Mouse (Mus musculus) bone marrow, adult 2 months (tissue): ENCODE measurements around the gene Osbpl3.

Source experiments
- CTCF ChIP-seq: fragments of 200-500 bp; IDR thresholded peaks from 2 replicates; pipeline ENCODE4 v1.5.1; 2011; ENCODE audit warnings: low read length, control low read depth; ENCODE audit not compliant: control insufficient read depth, insufficient read depth
- POLR2A ChIP-seq: fragments of 200-500 bp; IDR thresholded peaks from 2 replicates; pipeline ENCODE4 v1.6.1; 2011; ENCODE audit warnings: low read depth, mild to moderate bottlenecking, control low read depth, low read length, borderline replicate concordance; ENCODE audit not compliant: control insufficient read depth

DNA sequence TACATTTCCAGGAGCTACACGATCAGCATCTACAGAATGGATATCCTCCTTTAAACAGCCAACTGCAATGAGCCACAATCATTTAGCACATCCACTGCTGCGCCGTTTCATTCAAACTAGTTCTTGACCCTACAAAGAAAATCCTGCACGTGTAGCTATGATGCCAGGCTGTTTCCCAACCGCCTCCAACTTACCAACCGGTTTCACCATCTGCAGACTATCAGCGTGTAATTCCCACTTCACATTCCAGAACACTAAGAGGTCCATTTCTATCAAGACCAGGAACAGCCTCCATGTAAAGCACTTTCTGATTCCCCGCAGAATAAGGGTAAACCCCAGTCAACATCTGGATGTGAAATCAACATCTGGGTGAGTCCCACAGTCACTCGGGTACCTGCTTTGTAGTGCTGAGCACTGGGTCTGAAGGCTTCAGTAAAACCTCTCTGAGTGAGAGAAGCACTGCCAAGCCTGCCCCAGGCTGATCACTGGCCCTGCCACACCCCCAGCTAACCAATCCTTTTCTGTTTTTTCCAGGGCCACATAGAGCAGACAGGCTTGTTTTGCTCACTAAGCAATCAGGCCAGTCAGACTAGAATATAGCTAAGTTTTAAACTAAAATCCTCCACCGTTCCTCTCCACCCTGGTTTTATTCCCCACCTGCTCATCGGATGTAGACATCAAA is 28.8 kb downstream of the Osbpl3 start:
- TF ChIP-seq POLR2A (no peak), CTCF (no peak)
